Mouse (Mus musculus) bone marrow, adult 2 months (tissue): ENCODE measurements around the gene Gm49396.

Source experiments
- CTCF ChIP-seq: fragments of 200-500 bp; IDR thresholded peaks from 2 replicates; pipeline ENCODE4 v1.5.1; 2011; ENCODE audit warnings: low read length, control low read depth; ENCODE audit not compliant: control insufficient read depth, insufficient read depth
- POLR2A ChIP-seq: fragments of 200-500 bp; IDR thresholded peaks from 2 replicates; pipeline ENCODE4 v1.6.1; 2011; ENCODE audit warnings: low read depth, mild to moderate bottlenecking, control low read depth, low read length, borderline replicate concordance; ENCODE audit not compliant: control insufficient read depth

- TF ChIP-seq CTCF = no peak
- no peak for TF ChIP-seq POLR2A
These were observed 33.7 kb downstream of the Gm49396 start for GRCm38 (mm10) chr7:30596811-30597210.
